Mouse (Mus musculus): ENCODE data around the gene Itfg2.

The Itfg2 gene

DNA sequence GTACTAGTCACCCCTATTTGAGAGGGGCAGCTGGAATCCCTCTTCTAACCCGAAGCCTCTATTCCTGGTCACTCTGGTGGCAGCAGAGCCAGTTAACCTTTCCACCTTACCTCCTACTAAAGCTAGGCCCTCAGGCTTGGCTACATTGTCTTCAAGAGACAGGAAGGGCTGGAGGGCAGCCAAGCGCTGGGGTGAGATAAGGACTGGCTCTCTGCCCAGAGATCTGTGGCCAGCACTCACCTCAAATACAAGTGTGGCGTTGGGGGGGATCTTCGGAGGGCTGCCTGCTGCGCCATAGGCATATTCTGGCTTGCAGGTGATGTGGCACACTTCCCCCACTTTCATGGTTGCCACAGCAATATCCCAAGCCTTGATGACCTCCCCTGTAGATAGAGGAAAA, 10.7 kb upstream of the Itfg2 start:
- peak; percentile 34 to 65 for DNase-seq (ENCODE audit: low spot score in 2 of 2)

GRCm38 (mm10) chr6:128433566-128433965, 8.8 kb upstream of the Itfg2 start:
- no peak for DNase-seq (ENCODE audit: low spot score in 2 of 2)

DNA sequence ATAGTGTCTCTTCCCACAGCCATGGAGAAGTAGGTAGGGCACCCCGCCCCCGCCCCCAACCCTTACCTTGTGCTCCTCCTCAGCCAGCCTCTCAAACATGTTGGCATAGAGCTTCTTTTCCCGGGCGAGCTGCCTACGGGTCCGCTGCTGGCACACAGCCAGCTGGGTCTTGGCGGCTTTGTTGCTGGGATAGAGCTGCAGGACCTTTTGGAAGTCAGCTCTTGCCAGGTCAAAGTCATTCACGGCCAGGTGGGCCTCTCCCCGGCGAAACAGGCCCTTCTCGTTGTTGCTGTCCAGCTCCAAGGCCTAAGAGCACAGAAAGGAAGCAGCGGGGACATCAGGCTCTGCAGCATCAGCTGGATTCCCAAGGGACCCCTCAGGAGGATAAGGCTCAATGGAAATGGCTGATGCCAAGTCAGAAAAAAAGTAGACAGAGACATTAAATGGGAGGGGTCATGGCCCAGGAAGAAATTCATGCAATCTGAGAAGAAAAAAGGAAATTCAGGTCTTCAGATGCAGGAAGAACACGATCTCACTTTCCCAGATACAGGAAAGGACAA, 7.7 kb upstream of the Itfg2 start:
- DNase-seq (ENCODE audit: low spot score in 2 of 2): no peak

GRCm38 (mm10) chr6:128429826-128430225, 5.1 kb upstream of the Itfg2 start:
- DNase-seq (ENCODE audit: low spot score in 2 of 2): no peak

DNA sequence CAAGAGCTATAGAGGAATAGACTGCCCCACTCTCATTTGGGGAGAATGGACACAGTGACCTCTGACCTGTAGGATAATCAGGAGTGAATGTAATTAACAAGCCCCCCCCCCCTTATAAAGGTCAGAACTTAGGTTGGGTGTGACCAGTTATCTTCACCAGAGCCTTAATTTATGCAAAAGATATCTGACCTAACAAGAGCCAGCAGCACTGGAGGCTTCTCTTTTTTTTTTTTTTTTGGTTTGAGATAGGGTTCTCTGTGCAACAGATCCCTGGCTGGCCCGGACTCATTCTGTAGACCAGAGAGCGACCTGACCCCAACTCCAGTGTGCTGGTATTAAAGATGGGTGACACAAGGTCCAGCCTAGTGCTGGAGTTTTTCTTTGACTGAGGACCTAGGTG, 4.6 kb upstream of the Itfg2 start:
- no peak for DNase-seq (ENCODE audit: low spot score in 2 of 2)

- no peak for DNase-seq (ENCODE audit: low spot score in 2 of 2)
Observed at GRCm38 (mm10) chr6:128427571-128427970, 2.8 kb upstream of the Itfg2 start.

GRCm38 (mm10) chr6:128425046-128425445, 315 bp upstream of the Itfg2 start:
- DNase-seq (ENCODE audit: low spot score in 2 of 2): no peak

- no peak for DNase-seq (ENCODE audit: low spot score in 2 of 2)
Observed at GRCm38 (mm10) chr6:128423496-128424268, 1.0 kb downstream of the Itfg2 start.

GRCm38 (mm10) chr6:128421480-128421879, 3.3 kb downstream of the Itfg2 start:
- no peak for DNase-seq (ENCODE audit: low spot score in 2 of 2)

DNA sequence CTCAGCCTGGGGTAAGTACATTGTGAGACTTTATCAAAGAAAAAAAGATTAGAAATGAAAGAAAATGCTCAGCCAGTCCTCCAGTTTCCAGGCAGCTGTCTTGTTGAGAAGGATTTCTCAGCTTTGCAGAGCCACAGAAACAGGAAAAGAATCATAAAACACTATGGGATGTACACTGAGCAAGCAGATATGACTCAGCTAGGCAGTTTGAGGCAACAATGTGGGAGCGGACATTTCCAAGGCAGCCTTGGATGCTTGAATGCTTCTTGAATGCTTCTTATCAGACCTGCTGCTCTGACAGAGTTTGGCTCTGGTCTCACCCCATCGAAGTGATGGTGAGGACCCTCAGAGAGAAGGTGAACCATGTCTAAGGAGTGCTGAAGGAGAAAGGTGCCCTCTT, 3.7 kb downstream of the Itfg2 start:
- DNase-seq (ENCODE audit: low spot score in 2 of 2): no peak

GRCm38 (mm10) chr6:128418076-128418475, 6.7 kb downstream of the Itfg2 start:
- DNase-seq (ENCODE audit: low spot score in 2 of 2): no peak

- no peak for DNase-seq (ENCODE audit: low spot score in 2 of 2)
Observed at GRCm38 (mm10) chr6:128416169-128416568, 8.6 kb downstream of the Itfg2 start.

- DNase-seq (ENCODE audit: low spot score in 2 of 2): peak; percentile 82 to 85
Observed at GRCm38 (mm10) chr6:128411115-128411514, 13.6 kb downstream of the Itfg2 start.

DNA sequence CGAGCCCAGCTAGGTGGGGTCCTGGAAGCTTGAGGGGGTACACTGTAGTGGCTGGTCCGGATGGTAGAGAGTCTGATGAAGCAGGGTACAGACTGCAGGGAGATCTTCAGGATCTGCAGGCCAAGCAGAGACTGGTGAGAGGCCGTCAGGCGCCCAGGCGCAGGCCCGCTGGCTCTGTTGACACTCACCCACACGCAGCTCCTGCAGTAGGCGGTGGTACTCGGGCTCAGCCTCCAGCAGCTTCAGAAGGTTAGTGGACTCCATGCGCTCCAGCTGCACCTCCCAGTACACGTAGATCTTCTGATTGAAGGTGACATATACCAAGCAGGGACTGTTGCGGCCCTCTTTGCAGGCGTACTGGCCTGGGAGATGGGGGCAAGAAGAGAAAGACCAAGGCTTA, 14.4 kb downstream of the Itfg2 start:
- DNase-seq (ENCODE audit: low spot score in 2 of 2): no peak

DNA sequence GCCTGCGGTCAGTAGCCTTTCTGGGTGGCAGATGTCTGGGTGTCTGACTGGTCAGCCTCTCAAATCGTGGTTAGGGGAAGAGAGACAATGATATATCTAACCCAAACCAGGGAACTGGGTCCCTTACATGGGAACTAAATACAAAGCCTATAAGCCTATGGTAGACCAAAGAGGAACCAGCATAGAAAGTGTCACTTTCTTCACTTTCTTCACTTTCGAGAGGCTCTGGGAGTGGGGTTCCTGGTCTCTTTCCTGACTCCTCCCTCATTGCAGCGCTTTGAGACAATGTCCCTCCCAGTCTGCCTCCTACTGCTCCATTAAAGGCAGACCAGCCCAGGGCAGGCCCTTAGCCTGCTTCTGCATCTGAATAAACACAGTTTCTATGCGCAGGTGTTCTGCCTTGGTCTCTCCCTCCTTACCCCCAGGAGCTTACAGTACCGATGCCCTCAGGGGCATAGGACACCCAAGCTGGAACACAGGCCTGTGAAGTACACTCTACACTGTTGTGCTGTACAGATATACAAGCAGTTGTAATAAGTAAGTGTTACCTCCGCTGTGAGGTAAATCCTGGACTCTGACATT, 16.1 kb downstream of the Itfg2 start:
- DNase-seq (ENCODE audit: low spot score in 2 of 2): no peak

GRCm38 (mm10) chr6:128404708-128405107, 20.0 kb downstream of the Itfg2 start:
- DNase-seq (ENCODE audit: low spot score in 2 of 2): no peak

DNA sequence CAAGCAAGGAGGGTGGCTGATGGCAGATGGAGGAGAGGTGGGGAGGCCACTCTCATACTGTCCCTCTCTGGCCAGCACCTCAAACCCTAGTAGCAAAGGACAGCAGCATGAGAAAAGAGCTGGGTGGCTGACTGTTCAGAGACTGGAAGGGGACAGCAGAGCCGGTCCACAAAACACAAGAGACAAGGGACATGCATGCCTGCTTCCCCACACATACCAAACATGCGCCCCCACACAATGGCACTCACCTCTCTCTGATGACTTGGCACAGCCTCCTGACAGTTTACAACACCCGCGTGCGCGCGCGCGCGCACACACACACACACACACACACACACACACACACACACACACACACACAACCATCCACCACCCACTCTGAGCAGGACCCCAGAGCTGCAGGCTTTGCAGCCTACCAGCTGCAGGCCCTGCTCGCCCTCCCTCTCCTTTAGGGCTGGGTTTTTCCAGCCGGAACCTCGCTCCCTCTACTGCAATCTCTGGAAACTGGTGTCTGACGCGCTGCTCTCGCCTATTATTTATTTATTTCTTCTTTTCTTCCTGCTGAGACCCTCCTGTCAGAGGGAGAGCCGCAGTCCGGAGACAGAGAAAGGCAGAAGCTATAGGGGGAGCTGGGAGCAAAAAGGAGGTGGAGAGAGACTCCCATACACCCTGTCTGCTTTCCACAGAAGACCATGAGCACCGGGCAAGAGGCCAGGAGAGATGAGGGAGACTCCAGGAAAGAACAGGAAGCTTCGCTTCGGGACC, 25.1 kb downstream of the Itfg2 start:
- DNase-seq (ENCODE audit: low spot score in 2 of 2): no peak

DNA sequence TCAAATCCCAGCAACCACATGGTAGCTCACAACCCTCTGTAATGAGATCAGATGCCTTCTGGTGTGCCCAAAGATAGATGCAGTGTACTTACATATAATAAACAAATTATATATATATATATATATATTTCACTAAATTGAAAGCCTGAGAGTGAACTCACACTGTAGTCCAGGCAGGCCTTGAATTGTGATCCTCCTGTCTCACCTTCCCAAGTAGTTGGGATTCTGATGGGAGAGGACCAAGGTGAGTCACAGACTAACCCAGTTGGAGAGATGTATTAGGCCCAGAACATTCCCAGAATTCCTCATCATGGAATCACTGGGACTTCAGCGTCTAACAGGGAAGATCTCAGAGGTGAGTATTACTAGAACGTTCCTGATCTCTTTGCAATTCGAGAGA, 25.7 kb downstream of the Itfg2 start, which contains the start of gene Nrip2:
TSS of gene Nrip2 (plus strand) at position 301 of the 400 bp plus-strand sequence.
- no peak for DNase-seq (ENCODE audit: low spot score in 2 of 2)

- no peak for DNase-seq (ENCODE audit: low spot score in 2 of 2)
Observed at GRCm38 (mm10) chr6:128397574-128398261, 27.0 kb downstream of the Itfg2 start.

- DNase-seq (ENCODE audit: low spot score in 2 of 2): no peak
Observed at GRCm38 (mm10) chr6:128390683-128391082, 34.0 kb downstream of the Itfg2 start.

GRCm38 (mm10) chr6:128389185-128389584, 35.5 kb downstream of the Itfg2 start:
- no peak for DNase-seq (ENCODE audit: low spot score in 2 of 2)

DNA sequence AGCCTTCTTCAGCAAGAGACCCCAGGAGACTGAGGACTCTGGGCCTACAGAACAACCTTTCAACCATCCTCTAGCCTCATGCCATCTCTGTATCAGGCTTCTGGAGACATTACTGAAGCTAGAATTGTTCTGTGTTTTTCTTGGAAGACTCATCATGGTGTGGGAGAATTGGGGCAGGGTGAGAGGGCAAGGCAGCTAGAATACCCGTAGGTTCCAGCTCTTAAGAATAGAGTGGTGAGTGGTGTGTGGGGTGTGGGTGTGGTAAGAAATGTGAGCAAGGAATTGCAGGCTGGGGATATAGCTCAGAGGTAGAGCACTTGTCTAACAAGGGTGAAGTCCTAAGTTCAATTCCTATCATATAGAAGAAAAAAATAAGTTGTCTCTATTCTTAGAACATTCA, 39.7 kb downstream of the Itfg2 start:
- DNase-seq (ENCODE audit: low spot score in 2 of 2): no peak
